Mouse (Mus musculus) cerebellum, adult 9-11 months (tissue): Measurements from ENCODE around the gene Zscan26.

Experiments used
- DNase-seq: peaks from one replicate; pipeline ENCODE4 v3.0.0; 2022

Zscan26 gene

GRCm38 (mm10) chr13:21418865-21419264, 34.7 kb downstream of the Zscan26 start:
- DNase-seq: no peak

DNA sequence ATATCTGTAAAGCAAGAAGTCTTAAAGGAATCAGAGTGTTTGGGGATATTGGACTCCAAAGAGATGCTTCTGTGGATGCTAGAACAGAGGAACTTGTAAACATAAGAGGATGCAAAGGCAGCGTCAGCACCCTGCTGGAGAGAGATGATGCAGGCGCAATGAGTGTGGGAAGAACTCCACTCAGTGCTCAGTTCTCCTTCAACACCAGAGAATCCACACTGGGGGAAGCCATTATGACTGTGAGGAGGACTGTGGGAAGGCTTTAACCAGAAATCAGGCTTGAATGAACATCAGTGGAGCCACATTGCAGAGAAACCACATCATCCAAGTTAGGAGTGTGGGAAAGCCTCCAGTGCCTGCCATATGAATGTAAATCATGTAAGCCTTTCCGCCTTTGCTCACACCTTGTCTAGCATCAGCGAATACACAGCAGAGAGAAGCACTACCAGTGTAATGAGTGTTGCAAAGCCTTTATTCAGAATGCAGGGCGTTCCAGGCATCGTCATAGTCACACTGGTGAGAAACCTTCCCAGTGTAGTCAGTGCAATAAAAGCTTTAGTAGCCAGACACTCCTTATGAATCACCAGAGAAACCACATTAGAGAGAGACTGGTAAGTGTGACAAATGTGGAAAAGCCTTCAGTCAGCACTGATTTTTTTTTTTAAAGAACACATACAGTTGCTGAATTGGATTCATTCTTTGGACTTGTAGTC, 36.1 kb downstream of the Zscan26 start:
- no peak for DNase-seq

DNA sequence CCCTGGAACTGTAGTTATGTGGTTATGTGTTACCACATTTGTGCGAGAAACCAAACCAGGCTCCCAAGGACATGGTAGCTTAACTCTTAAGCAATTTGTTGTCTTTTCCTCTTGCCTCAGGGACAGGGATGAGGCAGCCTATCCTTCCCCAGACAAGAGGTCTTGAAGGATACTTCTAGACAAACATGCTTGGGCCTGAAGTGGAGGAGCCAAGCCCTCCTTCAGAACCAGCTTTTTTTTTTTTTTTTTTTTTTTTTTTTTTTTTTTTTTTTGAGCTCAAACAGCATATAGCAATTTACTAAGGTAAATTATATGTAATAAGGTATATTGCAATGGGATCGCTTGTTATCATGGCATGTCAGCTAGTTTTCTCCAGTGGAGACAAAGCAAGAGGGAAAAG, 37.8 kb downstream of the Zscan26 start:
- DNase-seq: no peak

DNA sequence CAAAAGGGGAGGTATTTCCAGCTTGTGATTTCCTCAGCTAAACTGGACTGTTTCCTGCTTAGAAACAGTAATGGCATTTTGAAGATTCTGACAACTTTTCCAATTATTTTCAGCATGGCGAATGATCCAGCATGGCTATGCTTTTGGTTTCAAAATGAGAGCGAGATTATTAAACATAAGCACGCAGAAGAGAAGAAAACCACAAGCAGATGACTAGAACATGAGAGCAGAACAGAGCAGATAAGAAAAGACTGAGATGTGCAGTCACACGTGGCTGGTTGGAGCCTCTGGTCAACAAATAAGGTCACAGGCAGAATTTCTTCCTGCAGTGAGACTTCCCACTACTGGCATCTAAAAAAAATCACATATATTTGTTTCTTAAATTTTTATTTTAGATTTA, 38.3 kb downstream of the Zscan26 start:
- no peak for DNase-seq

DNA sequence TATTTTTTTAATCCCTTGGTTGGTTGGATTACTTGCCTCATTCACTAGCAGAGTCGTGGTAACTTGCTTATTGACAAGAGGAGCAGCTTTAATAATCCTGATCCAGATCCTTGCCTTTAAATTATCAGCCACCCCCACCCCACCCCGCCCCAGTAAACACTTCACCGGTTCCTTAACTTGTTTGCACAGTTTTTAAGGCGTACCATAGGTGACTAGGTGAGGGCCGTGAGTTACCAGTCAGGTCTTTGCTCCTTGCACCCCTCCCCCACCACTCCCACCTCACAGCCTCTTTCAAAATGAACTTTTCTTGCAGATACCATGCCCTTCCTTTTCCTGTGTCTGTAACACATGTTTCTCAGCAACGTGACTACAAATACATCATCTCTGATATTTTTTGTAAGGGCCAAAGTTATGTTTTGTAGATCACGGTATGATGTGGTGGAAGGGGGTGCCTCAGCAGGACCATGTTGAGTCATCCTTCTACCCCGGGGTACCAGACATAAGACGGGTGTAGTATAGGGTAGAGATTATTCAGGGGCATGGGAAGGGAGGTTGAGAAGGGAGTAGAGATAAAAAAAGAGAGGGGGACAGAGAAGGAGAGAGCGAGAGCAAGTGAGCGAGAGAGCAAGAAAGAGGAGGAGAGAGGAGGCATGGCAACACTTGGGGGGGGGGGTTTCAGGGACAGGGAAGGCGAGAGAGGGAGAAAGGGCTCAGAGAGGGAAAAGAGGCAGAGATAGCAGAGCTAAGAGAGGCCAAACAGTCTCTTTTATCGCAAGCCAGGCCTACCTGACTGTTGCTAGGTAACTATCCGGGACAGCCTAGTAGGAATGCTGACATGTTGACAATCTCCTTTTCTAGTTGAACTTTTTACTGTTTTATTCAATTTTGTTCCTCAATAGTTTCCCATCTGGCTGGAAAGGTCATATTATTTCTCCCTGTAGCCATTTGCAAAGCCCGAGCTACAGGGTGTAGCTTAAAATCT, 39.0 kb downstream of the Zscan26 start:
- DNase-seq: no peak

DNA sequence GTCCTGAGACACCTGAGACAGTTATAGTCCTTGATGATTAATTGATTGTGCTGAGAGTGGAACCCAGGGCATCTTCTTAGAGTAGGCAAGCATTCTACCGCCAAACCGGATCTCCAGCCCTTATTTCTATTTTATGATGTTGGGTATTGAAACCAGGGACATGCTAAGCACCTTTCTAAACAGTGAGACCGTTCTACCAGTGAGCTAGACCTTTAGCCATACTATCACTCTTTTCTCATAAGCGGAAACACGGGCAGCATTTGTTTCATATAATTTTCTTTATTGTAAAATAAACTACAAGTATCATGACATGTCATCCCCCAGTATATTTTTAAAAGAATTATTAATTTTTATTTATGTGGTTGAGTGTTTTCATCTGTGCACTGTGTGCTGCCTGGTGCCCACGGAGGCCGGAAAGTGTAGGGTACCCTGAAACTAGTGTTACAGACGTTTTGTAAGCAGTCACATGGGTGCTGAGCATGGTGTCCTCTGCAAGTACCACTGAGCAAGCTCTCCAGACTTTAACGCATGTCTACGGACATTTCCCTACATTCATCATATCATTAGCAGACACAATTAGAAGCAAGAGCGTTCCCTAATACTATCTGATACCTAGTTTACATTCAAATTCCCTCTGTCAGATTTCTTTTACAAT, 44.6 kb downstream of the Zscan26 start:
- peak; percentile 23 for DNase-seq

GRCm38 (mm10) chr13:21407969-21408804, 45.3 kb downstream of the Zscan26 start:
- peak; percentile 90 for DNase-seq

- DNase-seq: peak; percentile 16
Measured at GRCm38 (mm10) chr13:21407341-21407740, 46.2 kb downstream of the Zscan26 start.

DNA sequence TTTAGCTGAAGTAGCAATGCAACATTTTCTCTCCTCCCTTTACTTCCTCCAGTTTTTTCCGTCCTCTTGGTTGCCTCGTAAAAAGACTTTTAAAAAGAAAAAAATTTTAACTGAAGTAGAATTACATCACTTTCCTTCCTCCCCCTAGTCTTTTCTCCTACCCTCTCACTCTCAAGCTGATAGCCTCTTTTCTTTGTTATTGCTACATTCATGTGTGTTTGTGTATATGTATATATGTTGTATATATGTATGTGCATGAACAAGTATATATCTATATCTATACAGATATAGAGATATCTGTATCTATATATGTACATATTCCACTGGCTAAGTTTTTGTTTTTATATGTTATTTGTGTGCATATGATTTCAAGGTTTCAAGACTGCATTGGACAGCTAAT, 50.7 kb downstream of the Zscan26 start:
- no peak for DNase-seq

DNA sequence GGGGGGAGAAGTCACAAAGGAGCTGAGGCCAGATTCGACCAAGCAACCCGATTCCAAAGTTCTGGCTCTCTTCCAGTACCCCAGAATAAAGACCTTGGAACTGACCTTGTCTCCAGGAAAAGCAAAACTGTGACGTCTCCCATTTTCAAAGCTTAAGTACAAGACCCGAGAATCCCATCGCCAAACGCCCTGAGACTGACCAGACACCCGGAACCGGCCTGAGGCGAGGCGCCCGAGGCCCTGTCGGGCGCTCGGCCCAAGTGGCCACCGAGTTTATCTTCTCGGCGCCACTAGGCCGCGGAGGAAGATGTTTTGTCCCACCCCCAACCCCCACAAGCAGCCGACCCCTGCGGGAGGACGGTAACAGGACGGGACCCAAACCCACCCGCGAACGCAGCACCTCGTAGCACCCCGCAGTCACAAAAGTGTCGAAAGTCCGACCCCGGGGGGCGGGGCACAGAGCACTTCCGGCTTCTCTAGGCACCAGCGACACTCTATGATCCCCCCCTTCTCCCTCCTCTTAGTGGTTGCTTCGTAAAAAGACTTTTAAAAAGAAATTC, 51.2 kb downstream of the Zscan26 start, which contains the start of gene Zkscan3:
TSS of gene Zkscan3 (minus strand) at position 469 of the 560 bp plus-strand sequence.
- DNase-seq: peak; percentile 83

DNA sequence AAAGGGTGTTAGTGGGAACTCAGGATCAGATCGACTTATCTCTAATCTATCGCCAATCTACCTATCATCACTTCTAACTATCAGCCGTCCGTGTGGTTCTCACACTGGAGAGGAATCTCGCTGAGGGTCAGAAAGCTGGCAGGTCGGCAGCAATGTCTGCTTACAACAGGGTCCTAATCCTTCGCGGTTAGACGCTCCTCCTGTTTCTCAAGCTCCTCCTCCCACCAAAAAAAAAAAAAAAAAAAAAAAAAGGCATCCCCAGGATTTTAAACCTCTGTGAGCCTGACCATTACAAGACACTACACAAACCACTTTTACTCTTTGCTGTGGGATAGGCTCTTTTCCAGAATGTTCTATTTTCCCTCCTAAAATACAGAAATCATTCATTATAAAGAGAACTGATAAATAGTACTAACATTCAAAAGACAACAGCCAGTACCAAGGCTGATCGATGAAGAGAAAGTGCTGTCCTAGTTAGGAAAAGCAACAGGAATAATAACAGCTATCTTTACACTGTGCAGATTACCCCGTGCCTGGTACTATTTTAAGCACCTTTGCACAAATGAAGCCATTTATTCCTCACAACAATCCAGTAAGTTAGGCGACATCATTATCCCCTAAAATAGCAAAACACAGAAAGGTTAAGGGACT, 51.8 kb downstream of the Zscan26 start:
- no peak for DNase-seq

- DNase-seq: no peak
Measured at GRCm38 (mm10) chr13:21401166-21401565, 52.4 kb downstream of the Zscan26 start.

GRCm38 (mm10) chr13:21397486-21397885, 56.0 kb downstream of the Zscan26 start:
- no peak for DNase-seq

DNA sequence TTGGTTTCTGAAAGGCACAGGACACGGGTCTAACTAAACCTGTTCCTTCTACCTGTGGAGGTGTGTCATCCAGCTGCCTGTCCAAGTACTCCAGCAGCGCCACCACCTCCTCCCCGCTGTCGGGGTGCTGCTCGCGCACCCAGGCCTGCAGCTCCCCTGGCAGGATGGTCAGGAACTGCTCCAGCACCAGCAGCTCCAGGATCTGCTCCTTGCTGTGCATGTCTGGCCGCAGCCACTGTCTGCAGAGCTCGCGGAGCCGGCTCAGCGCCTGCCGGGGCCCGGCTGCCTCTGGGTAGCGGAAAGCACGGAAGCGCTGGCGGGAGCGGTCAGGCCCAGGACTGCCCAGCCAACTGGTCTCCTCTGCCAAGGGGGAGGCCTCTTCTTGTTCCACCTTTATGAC, 57.5 kb downstream of the Zscan26 start:
- DNase-seq: peak; percentile 50

- no peak for DNase-seq
Measured at GRCm38 (mm10) chr13:21395623-21396022, 57.9 kb downstream of the Zscan26 start.

DNA sequence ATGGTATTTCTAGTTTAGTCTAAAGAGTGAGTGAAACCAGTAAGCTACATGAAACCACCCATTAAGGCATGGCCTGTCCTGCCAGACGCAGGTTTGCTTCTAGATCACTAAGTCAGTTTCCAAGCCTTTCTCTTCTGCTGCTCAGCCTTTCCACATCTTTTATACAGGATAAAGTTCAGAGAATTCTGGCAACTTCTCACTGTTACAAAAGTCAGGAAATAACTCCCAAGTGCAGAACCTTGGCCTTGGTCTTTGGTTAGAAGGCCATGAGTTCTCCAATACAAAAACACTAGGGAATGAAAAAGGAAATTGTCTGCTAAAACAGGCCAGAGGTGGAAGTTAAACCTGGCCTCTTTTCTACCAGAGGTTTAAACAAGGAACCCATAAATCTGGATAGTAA, 58.3 kb downstream of the Zscan26 start:
- DNase-seq: no peak
